Mouse (Mus musculus): ENCODE results near the gene Hnrnpf.
"Not testable (repeated sequence)": the region's sequence is repeated elsewhere in the genome, so short reads cannot be mapped to it uniquely, and the experiment has no call there.

Hnrnpf gene

DNA sequence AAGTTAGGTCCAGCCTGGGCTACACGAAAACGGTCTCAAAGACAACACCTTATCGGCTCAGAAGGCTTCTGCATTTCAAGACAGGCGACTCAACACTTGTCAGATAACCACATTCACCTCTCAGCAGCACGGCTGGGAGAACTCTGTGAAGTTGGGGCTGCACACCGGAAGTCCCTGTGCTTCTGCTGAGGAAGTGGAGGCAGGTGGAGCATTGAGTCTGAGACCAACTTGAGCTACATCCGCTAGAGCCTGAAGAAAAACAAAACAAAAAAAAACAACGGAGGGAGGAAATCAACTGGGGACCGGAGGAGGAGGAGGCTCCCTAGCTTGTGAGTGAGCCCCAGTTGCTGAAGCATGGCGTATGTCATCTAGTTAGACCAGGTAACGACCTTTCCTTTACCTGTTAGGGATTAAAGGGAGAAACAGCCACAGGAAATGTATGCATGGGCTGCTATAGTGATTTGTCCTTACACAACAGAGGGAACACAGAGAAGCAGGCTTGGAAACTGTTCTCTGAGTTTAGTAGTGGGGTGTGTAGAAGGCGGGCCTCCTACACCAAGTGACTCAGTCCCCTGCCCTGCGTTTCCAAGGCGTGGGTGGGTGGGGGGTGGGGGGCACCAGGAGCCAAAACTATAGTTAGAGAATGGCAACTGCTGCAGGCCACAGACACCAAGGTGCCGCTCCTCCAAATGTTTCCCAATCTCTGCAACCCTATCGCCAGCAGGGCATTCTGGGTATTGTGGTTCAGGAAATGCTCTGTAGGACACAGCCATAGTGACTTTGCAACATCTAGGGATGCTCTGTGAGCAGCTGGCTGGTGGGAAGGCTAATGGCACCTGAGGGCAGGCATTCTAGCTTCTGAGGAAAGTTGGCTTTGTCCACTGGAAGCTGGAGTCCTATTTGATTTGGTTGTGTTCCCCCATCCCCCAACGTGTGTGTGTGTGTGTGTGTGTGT is at the start of gene Hnrnpf:
Hnrnpf (plus strand) TSS at position 199 of the 955 bp plus-strand sequence.
- no peak for DNase-seq (ENCODE audit: low spot score)

DNA sequence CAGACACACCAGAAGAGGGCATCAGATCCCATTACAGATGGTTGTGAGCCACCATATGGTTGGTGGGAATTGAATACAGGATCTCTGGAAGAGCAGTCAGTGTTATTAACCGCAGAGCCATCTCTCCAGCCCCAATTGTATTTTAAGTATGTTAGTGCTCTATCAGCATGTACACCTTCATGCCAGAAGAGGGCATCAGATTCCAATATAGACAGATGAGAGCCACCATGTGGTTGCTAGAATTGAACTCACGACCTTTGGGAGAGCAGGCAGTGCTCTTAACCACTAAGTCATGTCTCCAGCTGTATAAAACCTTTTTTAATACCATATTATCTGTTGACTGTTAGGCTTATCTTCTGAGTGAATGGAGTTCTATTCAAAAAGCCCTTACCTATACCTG is 48.4 kb upstream of the Hnrnpf start:
- DNase-seq (ENCODE audit: low spot score): no peak

GRCm38 (mm10) chr6:117857990-117858389 is 42.1 kb upstream of the Hnrnpf start:
- no peak for DNase-seq (ENCODE audit: low spot score)

- no peak for DNase-seq (ENCODE audit: low spot score)
Observed at GRCm38 (mm10) chr6:117861848-117862247, 38.3 kb upstream of the Hnrnpf start, which contains the start of gene Zfp239. Gene Zfp239 (plus strand): TSS chr6:117862100.

DNA sequence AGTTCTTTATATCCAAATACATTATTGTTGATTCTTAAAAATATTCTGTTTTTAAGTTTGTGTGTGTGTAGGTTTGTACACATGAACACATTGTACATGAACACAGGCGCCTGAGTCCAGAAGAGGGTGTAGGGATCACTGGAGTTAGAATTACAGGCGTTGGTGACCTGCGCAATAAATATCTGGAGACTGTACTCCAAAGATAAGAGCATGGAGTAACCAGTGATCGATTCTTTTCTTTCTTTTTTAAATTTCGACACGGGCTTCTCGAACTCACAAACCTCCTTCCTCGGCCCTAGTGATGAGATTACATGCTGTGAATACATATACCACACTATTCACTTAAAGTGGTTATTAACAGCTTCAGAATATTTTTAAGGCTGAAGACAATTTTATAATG is 37.7 kb upstream of the Hnrnpf start:
- no peak for DNase-seq (ENCODE audit: low spot score)

GRCm38 (mm10) chr6:117862899-117863620 is 37.1 kb upstream of the Hnrnpf start:
- no peak for DNase-seq (ENCODE audit: low spot score)

GRCm38 (mm10) chr6:117863751-117864150 is 36.4 kb upstream of the Hnrnpf start:
- DNase-seq (ENCODE audit: low spot score): no peak

GRCm38 (mm10) chr6:117868187-117868586 is 31.9 kb upstream of the Hnrnpf start:
- no peak for DNase-seq (ENCODE audit: low spot score)

DNA sequence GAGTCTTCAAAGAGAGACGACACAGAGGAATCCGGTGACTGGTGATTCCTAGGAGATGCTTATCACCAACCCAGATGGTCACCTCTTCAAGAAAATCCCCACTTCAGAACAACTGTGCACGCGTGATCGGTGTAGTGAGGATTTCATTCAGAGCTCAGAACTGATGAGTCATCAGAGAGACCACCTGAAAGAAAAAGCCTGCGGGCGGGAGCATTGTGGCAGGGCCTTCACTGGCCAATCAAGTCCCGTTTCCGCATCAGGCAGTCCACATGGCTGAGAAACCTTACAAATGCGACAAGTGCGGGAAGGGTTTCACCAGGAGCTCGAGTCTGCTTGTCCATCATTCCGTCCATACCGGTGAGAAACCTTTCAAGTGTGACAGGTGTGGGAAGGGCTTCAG is 29.1 kb upstream of the Hnrnpf start:
- DNase-seq (ENCODE audit: low spot score): no peak

DNA sequence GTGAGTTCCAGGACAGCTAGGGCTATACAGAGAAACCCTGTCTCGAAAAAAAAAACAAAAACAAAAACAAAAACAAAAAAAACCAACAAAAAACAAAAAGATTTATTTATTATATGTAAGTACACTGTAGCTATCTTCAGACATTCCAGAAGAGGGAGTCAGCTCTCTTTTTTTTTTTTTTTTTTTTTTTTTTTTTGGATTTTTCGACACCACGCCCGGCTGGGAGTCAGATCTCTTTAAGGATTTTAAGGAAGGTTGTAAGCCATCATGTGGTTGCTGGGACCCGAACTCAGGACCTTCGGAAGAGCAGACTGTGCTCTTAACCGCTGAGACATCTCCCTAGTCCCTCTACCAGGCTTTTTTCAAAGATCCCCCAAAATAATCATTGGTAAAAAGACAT is 26.7 kb upstream of the Hnrnpf start:
- not testable (repeated sequence) for DNase-seq (ENCODE audit: low spot score)

- DNase-seq (ENCODE audit: low spot score): no peak
Observed at GRCm38 (mm10) chr6:117874621-117875281, 25.4 kb upstream of the Hnrnpf start.

GRCm38 (mm10) chr6:117878700-117879407 is 21.3 kb upstream of the Hnrnpf start:
- DNase-seq (ENCODE audit: low spot score): peak; percentile 92

- peak; percentile 97 for DNase-seq (ENCODE audit: low spot score)
Observed at GRCm38 (mm10) chr6:117879408-117880115, 20.6 kb upstream of the Hnrnpf start.

DNA sequence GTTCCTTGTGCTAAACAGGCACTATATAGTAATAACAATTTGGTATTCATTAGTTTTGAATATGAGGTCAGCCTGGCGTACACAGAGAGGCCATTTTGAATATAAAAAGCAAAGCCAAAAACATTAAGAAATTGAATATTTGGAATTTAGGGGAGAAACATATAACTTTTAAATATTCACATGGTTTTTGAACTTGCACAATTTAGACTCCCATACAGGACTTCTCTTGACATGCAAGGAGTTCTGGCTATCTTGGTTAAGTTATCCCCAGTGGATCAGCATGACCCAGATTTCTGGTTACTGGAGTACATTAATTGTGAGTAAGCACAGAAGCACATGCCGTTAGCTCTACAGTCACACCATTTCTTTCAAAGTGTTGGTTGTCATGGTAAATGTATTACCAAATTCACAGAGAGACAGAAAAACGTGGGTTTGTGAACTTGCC is 19.7 kb upstream of the Hnrnpf start:
- no peak for DNase-seq (ENCODE audit: low spot score)

- DNase-seq (ENCODE audit: low spot score): no peak
Observed at GRCm38 (mm10) chr6:117881229-117881628, 18.9 kb upstream of the Hnrnpf start.

GRCm38 (mm10) chr6:117881997-117882396 is 18.1 kb upstream of the Hnrnpf start:
- DNase-seq (ENCODE audit: low spot score): no peak

DNA sequence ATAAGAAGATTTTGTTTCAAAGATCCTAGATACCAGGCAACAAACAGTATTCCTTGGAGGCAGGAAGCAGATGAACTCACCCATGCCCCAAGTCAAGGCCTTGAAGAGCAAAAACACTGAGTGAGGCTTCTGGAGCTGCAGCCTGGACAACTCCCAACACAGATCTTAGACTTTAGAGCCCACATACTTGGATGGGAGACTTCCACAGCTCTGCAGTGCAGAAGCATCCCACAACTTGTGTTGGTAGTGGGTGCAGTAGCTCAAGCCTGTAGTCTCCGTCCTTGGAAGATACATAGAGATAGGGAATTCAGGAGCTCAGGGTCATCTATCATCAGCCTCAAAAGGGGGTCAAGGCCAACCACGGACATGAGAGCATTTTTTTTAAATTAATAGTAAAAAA is 14.2 kb upstream of the Hnrnpf start:
- DNase-seq (ENCODE audit: low spot score): no peak

GRCm38 (mm10) chr6:117888032-117888431 is 12.1 kb upstream of the Hnrnpf start:
- DNase-seq (ENCODE audit: low spot score): no peak

DNA sequence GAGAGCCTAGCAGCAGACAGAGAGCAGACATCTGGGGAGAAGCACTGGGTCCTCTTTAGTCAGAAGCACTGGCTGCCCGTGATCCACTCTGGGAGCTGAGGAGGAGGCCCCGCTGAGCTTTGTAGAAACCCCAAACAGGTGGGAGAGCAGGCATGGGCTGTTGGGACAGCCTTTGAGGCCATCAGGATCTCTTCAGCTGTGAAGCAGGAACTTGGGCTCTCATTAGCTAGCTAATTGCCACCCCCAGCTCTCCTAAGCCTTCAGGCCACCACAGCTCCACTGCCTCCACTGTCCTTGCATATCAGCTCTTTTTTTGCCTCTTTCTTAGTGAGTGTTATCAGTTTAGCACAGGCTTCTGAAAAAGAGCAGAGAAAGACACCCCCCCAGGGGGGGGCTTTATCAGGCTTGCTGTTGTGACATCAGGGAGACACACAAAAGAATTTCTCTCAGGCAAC is 11.5 kb upstream of the Hnrnpf start:
- DNase-seq (ENCODE audit: low spot score): no peak

GRCm38 (mm10) chr6:117890257-117890656 is 9.9 kb upstream of the Hnrnpf start:
- no peak for DNase-seq (ENCODE audit: low spot score)

Measured in layer of hippocampus, adult 9-10 months (tissue).